Mouse (Mus musculus) left cerebral cortex, adult 8-10 months (tissue): Measurements from ENCODE around the gene Synrg. TPM values are rescaled to one million over a fixed set of nuclear protein-coding genes. Genes with fewer than 3 reads are reported as not detected.

Experiments used
- DNase-seq, 2 experiments: peaks; one replicate each; pipeline ENCODE4 v3.0.0; 2022; ENCODE audit warnings: low spot score in 2 of 2
- total RNA-seq, 4 experiments: library from RNA; stranded (reverse); gene quantifications; 2 replicates each; pipeline ENCODE4 v1.2.4; 2022

Synrg gene
- total RNA-seq, 4 experiments from 2014 or later = 60.6 to 72.7 (median 67.4) TPM

- DNase-seq = no peak
Observed at GRCm38 (mm10) chr11:84073816-84074764, 109.9 kb downstream of the Synrg start.

GRCm38 (mm10) chr11:84077008-84077407 lies 112.8 kb downstream of the Synrg start:
- DNase-seq = no peak

- no peak for DNase-seq
Observed at GRCm38 (mm10) chr11:84078601-84079000, 114.4 kb downstream of the Synrg start.

GRCm38 (mm10) chr11:84079361-84079760 lies 115.1 kb downstream of the Synrg start:
- no peak for DNase-seq

- no peak for DNase-seq
Observed at GRCm38 (mm10) chr11:84079887-84080286, 115.7 kb downstream of the Synrg start.

- DNase-seq = no peak
Observed at GRCm38 (mm10) chr11:84080327-84080726, 116.1 kb downstream of the Synrg start.

GRCm38 (mm10) chr11:84081901-84082300 lies 117.7 kb downstream of the Synrg start:
- no peak for DNase-seq

- no peak for DNase-seq
Observed at GRCm38 (mm10) chr11:84090572-84090971, 126.3 kb downstream of the Synrg start.

Other genes with a start within 250 kb of the Synrg start
- gene Wfdc21, start 217.5 kb upstream of the Synrg start, total RNA-seq = not detected
- 10 to 100 TPM; 15.9 to 17.7 (median 16.5) TPM for gene Heatr6, start 210.7 kb upstream of the Synrg start, total RNA-seq
- gene Hnf1b, start 114.4 kb upstream of the Synrg start, total RNA-seq = under 1 TPM; 0.37 to 0.76 (median 0.54) TPM
- 10 to 100 TPM; 13.7 to 19.2 (median 15.6) TPM for gene Ddx52, start 22.4 kb upstream of the Synrg start, total RNA-seq
- 10 to 100 TPM; 54.0 to 59.0 (median 55.3) TPM for gene Dusp14, start 104.8 kb downstream of the Synrg start, total RNA-seq
- gene Tada2a, start 165.2 kb downstream of the Synrg start, total RNA-seq = 10 to 100 TPM; 37.7 to 41.7 (median 38.8) TPM
- 10 to 100 TPM; 80.3 to 96.1 (median 90.3) TPM for gene Acaca, start 165.2 kb downstream of the Synrg start, total RNA-seq
- gene Gm11437, start 203.0 kb downstream of the Synrg start, total RNA-seq = not detected